Mouse (Mus musculus) subcutaneous adipose tissue, adult 2 months (tissue): ENCODE data around the gene Trak1. TPM values are rescaled to one million over a fixed set of nuclear protein-coding genes. Genes with fewer than 3 reads are reported as not detected.

Experiments
- polyA plus RNA-seq: library from polyadenylated mRNA; depleted of rRNA; stranded (reverse); fragments of >200 nt; gene quantifications from 2 replicates; pipeline ENCODE4 v1.2.3, GENCODE M21; 2012; ENCODE audit warnings: low replicate concordance; rRNA removed

Trak1 gene
- polyA plus RNA-seq: 103 and 149 TPM in 2 replicates

GRCm38 (mm10) chr9:121297171-121298064 lies at the start of gene Trak1:
TSS of gene Trak1 (plus strand) at chr9:121297502.

DNA sequence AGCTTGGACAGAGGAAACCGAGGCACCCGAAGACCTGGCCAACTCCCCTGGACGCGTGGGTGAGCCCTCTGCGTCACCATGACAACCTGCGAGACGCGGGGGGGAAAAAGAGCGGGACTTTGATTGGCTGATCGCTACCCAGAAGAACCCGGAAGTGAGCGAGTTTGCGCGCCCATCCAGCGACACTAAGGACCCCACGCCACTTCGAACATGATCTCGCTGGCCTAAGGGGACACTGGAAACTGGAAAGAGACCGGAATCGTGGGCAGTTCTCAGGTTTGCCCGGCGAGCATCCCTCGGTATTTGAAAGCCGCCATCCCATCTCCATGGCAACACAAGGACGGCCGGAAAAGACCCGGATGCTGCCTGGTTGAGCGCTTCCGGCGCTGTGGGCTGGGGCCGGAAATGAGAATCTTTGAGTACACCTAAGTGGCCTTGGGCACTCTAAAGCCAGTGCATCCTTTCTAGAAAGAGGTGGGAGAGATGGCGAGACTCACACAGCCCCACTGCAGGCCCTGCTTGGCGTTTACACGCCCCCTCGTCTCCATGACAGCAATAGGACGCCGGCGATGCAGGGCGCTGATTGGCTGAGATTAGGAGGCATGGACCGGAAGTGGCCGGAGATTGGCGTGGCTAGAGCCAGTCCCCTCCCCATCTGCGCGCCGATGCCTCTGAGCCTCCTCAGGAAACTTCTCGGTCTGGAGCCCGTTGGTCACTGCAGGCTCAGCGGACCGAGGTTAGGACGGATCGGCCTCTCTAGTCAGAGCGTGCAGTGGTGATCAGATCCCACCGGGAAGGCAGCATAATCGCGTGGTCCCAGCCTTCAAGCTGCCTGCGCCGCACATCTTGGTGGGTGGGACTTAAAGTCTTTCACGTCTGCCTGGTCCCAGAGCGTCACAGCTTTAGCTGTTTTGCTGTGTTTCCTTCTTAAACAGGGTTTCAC lies 19.9 kb upstream of the Trak1 start, which contains the start of gene Ulk4:
TSS of gene Ulk4 (minus strand) at position 80 of the 943 bp plus-strand sequence.

GRCm38 (mm10) chr9:121495529-121495928 lies 198.2 kb downstream of the Trak1 start, which contains the start of gene Cck:
TSS of gene Cck (minus strand) at chr9:121495694.

Other genes with a start within 250 kb of the Trak1 start
- 2.9 and 7.6 TPM in 2 replicates for gene Ulk4, start 20.3 kb upstream of the Trak1 start, polyA plus RNA-seq
- 0.99 and 1.6 TPM in 2 replicates for gene Cck, start 198.2 kb downstream of the Trak1 start, polyA plus RNA-seq